Mouse (Mus musculus): ENCODE results near the gene Lrba. TPM values are rescaled to one million over a fixed set of nuclear protein-coding genes. Genes with fewer than 3 reads are reported as not detected.
A peak's percentile ranks its signal among the peaks of the same experiment; 100 is the strongest.

Lrba gene
- polyA plus RNA-seq, 1 experiment from 2014 or later = 2.5 TPM

GRCm38 (mm10) chr3:86756548-86756947 lies 532.1 kb downstream of the Lrba start:
- Histone ChIP-seq H3K27ac (ENCODE audit: low read length) (no peak overlapping the region), H3K27me3 (replicated peaks; ENCODE audit: insufficient read depth, low read length) (no peaks in the 10 kb centered on the region), H3K4me1 (ENCODE audit: insufficient read depth, low read depth, low read length) (no peaks in the 10 kb centered on the region), H3K4me3 (ENCODE audit: low read depth, low read length) (no peak overlapping the region), H3K9ac (replicated peaks; ENCODE audit: low read depth) (no peak overlapping the region), H3K9me3 (ENCODE audit: low read length) (no peaks in the 10 kb centered on the region), H3K4me2 (replicated peaks; ENCODE audit: low read depth, low read length) (no peak overlapping the region), H3K36me3 (ENCODE audit: insufficient read depth, low read length) (no peaks in the 10 kb centered on the region)
- ATAC-seq (no peak), DNase-seq (ENCODE audit: low spot score) (no peak)
- TF ChIP-seq EP300 (IDR thresholded peaks at IDR 0.05) (no peak), CTCF (IDR thresholded peaks at IDR 0.05) (no peak)
- 69% methylated on average over 1 of the region's 1 CpGs for WGBS

GRCm38 (mm10) chr3:86758727-86759126 lies 534.2 kb downstream of the Lrba start:
- no peaks in the 10 kb centered on the region for H3K27me3 ChIP-seq (replicated peaks; ENCODE audit: insufficient read depth, low read length)
- 66% methylated on average over 6 of the region's 6 CpGs for WGBS
- DNase-seq (ENCODE audit: low spot score) = no peak
- no peak overlapping the region for H3K27ac ChIP-seq (ENCODE audit: low read length)
- no peak overlapping the region for H3K4me3 ChIP-seq (ENCODE audit: low read depth, low read length)
- ATAC-seq = no peak
- H3K9me3 ChIP-seq (ENCODE audit: low read length) = no peaks in the 10 kb centered on the region
- no peak overlapping the region for H3K9ac ChIP-seq (replicated peaks; ENCODE audit: low read depth)
- no peak for TF ChIP-seq CTCF (IDR thresholded peaks at IDR 0.05)
- TF ChIP-seq EP300 (IDR thresholded peaks at IDR 0.05) = no peak
- no peaks in the 10 kb centered on the region for H3K36me3 ChIP-seq (ENCODE audit: insufficient read depth, low read length)
- H3K4me2 ChIP-seq (replicated peaks; ENCODE audit: low read depth, low read length) = no peak overlapping the region
- no peaks in the 10 kb centered on the region for H3K4me1 ChIP-seq (ENCODE audit: insufficient read depth, low read depth, low read length)

- DNase-seq (ENCODE audit: low spot score) (no peak), ATAC-seq (no peak)
- Histone ChIP-seq H3K4me2 (replicated peaks; ENCODE audit: low read depth, low read length) (no peak overlapping the region), H3K4me1 (ENCODE audit: insufficient read depth, low read depth, low read length) (no peaks in the 10 kb centered on the region), H3K9ac (replicated peaks; ENCODE audit: low read depth) (no peak overlapping the region), H3K9me3 (ENCODE audit: low read length) (no peaks in the 10 kb centered on the region), H3K27ac (ENCODE audit: low read length) (no peak overlapping the region), H3K36me3 (ENCODE audit: insufficient read depth, low read length) (no peaks in the 10 kb centered on the region), H3K4me3 (ENCODE audit: low read depth, low read length) (no peak overlapping the region), H3K27me3 (replicated peaks; ENCODE audit: insufficient read depth, low read length) (no peaks in the 10 kb centered on the region)
- no peak for TF ChIP-seq EP300 (IDR thresholded peaks at IDR 0.05)
- 82% methylated on average over 1 of the region's 1 CpGs for WGBS
Measured at GRCm38 (mm10) chr3:86759383-86759782, 534.9 kb downstream of the Lrba start.

GRCm38 (mm10) chr3:86759834-86760233 lies 535.4 kb downstream of the Lrba start:
- WGBS = 80% methylated on average over 8 of the region's 8 CpGs
- TF ChIP-seq CTCF (IDR thresholded peaks at IDR 0.05) (no peak), EP300 (IDR thresholded peaks at IDR 0.05) (no peak)
- H3K4me3 ChIP-seq (ENCODE audit: low read depth, low read length) = no peak overlapping the region
- no peak for DNase-seq (ENCODE audit: low spot score)
- no peak overlapping the region for H3K9ac ChIP-seq (replicated peaks; ENCODE audit: low read depth)
- H3K27ac ChIP-seq (ENCODE audit: low read length) = no peak overlapping the region
- H3K36me3 ChIP-seq (ENCODE audit: insufficient read depth, low read length) = no peaks in the 10 kb centered on the region
- no peaks in the 10 kb centered on the region for H3K9me3 ChIP-seq (ENCODE audit: low read length)
- H3K4me1 ChIP-seq (ENCODE audit: insufficient read depth, low read depth, low read length) = no peaks in the 10 kb centered on the region
- H3K4me2 ChIP-seq (replicated peaks; ENCODE audit: low read depth, low read length) = no peak overlapping the region
- ATAC-seq = no peak
- H3K27me3 ChIP-seq (replicated peaks; ENCODE audit: insufficient read depth, low read length) = no peaks in the 10 kb centered on the region

GRCm38 (mm10) chr3:86760474-86760873 lies 536.0 kb downstream of the Lrba start:
- DNase-seq (ENCODE audit: low spot score) (no peak), ATAC-seq (no peak)
- TF ChIP-seq EP300 (IDR thresholded peaks at IDR 0.05) (no peak), CTCF (IDR thresholded peaks at IDR 0.05) (no peak)
- H3K4me3 ChIP-seq (ENCODE audit: low read depth, low read length) = no peak overlapping the region
- H3K36me3 ChIP-seq (ENCODE audit: insufficient read depth, low read length) = no peaks in the 10 kb centered on the region
- H3K27me3 ChIP-seq (replicated peaks; ENCODE audit: insufficient read depth, low read length) = no peaks in the 10 kb centered on the region
- no peaks in the 10 kb centered on the region for H3K9me3 ChIP-seq (ENCODE audit: low read length)
- H3K4me2 ChIP-seq (replicated peaks; ENCODE audit: low read depth, low read length) = no peak overlapping the region
- H3K9ac ChIP-seq (replicated peaks; ENCODE audit: low read depth) = no peak overlapping the region
- H3K4me1 ChIP-seq (ENCODE audit: insufficient read depth, low read depth, low read length) = no peaks in the 10 kb centered on the region
- WGBS = 85% methylated on average over 7 of the region's 7 CpGs
- H3K27ac ChIP-seq (ENCODE audit: low read length) = no peak overlapping the region

- peak; percentile 55; the same call in 1 of the 2 replicates for ATAC-seq
- Histone ChIP-seq H3K4me3 (ENCODE audit: low read depth, low read length) (no peak overlapping the region), H3K4me1 (ENCODE audit: insufficient read depth, low read depth, low read length) (no peaks in the 10 kb centered on the region), H3K4me2 (replicated peaks; ENCODE audit: low read depth, low read length) (no peak overlapping the region), H3K9ac (replicated peaks; ENCODE audit: low read depth) (no peak overlapping the region), H3K27ac (ENCODE audit: low read length) (no peak overlapping the region), H3K36me3 (ENCODE audit: insufficient read depth, low read length) (no peaks in the 10 kb centered on the region), H3K9me3 (ENCODE audit: low read length) (no peaks in the 10 kb centered on the region), H3K27me3 (replicated peaks; ENCODE audit: insufficient read depth, low read length) (no peaks in the 10 kb centered on the region)
- DNase-seq (ENCODE audit: low spot score) = peak; percentile 66
- 69% methylated on average over 9 of the region's 9 CpGs for WGBS
- TF ChIP-seq EP300 (IDR thresholded peaks at IDR 0.05) = no peak
- TF ChIP-seq CTCF (IDR thresholded peaks at IDR 0.05) = peak; percentile 85
Measured at GRCm38 (mm10) chr3:86761095-86762035, 536.9 kb downstream of the Lrba start.
